Mouse (Mus musculus) CH12.LX (cell line): ENCODE measurements around the gene Atp13a3. TPM values are rescaled to one million over a fixed set of nuclear protein-coding genes. Genes with fewer than 3 reads are reported as not detected.

Source experiments
- DNase-seq: peaks from one replicate; pipeline ENCODE4 v3.0.0-alpha.2; 2013; ENCODE audit errors: extremely low read depth
- H3K27ac ChIP-seq: 2 replicates; pipeline ENCODE4 v1.5.1; 2012; ENCODE audit warnings: low read depth, mild to moderate bottlenecking, control low read depth, moderate library complexity; ENCODE audit not compliant: insufficient read depth
- H3K27me3 ChIP-seq: replicated peaks from 2 replicates; pipeline ENCODE3; 2012; ENCODE audit warnings: inconsistent platforms
- H3K36me3 ChIP-seq, 2 experiments: replicated peaks in 1 of 2; 2 replicates each; pipeline versions ENCODE3 to v1.6.1; 2012; ENCODE audit warnings: inconsistent platforms in 1 of 2, low read length in 1 of 2, mild to moderate bottlenecking in 1 of 2, mixed read lengths in 1 of 2, moderate library complexity in 1 of 2; ENCODE audit not compliant: control insufficient read depth in 1 of 2, insufficient read depth in 1 of 2
- H3K4me1 ChIP-seq, 2 experiments: 2 replicates each; pipeline ENCODE4 v1.6.1; 2012; ENCODE audit warnings: inconsistent platforms in 1 of 2, moderate library complexity in 1 of 2; ENCODE audit not compliant: insufficient read depth in 2 of 2, control insufficient read depth in 1 of 2
- H3K4me2 ChIP-seq: 2 replicates; pipeline ENCODE4 v1.6.1; 2012; ENCODE audit warnings: low read depth, mild to moderate bottlenecking, control low read depth; ENCODE audit not compliant: poor library complexity, insufficient read depth, severe bottlenecking
- H3K4me3 ChIP-seq, 3 experiments: fragments of 150-350 bp in 1 of 3; sonication (generic) in 1 of 3; replicated peaks in 1 of 3; 2 replicates each; pipeline versions ENCODE3 to v1.5.1; 2011 to 2012; ENCODE audit warnings: low read depth in 2 of 3, low read length in 2 of 3, mild to moderate bottlenecking in 2 of 3, moderate library complexity in 2 of 3, control low read depth in 1 of 3, improper control_type of control experiment in 1 of 3, inconsistent platforms in 1 of 3, mixed read lengths in 1 of 3; ENCODE audit not compliant: poor library complexity in 1 of 3
- H3K79me2 ChIP-seq: replicated peaks from 2 replicates; pipeline ENCODE4 v1.6.1; 2012; ENCODE audit warnings: mild to moderate bottlenecking, moderate library complexity; ENCODE audit not compliant: control insufficient read depth, poor library complexity, insufficient read depth, severe bottlenecking; ENCODE audit errors: extremely low read depth
- H3K9ac ChIP-seq: 2 replicates; pipeline ENCODE4 v1.6.1; 2012; ENCODE audit warnings: low read depth, mild to moderate bottlenecking, control low read depth, moderate library complexity; ENCODE audit not compliant: insufficient read depth
- H3K9me3 ChIP-seq: replicated peaks from 2 replicates; pipeline ENCODE3; 2012; ENCODE audit warnings: low read length, inconsistent platforms, mixed read lengths
- CHD1 ChIP-seq: IDR thresholded peaks from 2 replicates; pipeline ENCODE4 v1.6.1; 2012; ENCODE audit warnings: low read depth, low read length, improper control_type of control experiment, inconsistent platforms
- CTCF ChIP-seq, 2 experiments: IDR thresholded peaks in 1 of 2; conservative IDR thresholded peaks in 1 of 2; 2 replicates each; pipeline ENCODE4 v1.5.1; 2011 to 2012; ENCODE audit warnings: low read depth in 2 of 2, low read length in 2 of 2, improper control_type of control experiment in 1 of 2, inconsistent platforms in 1 of 2, mild to moderate bottlenecking in 1 of 2, moderate library complexity in 1 of 2
- ELF1 ChIP-seq: IDR thresholded peaks from 2 replicates; pipeline ENCODE4 v1.6.1; 2014; ENCODE audit warnings: low read depth, mild to moderate bottlenecking, inconsistent platforms, low read length, improper control_type of control experiment
- IRF4 ChIP-seq: IDR thresholded peaks from 2 replicates; pipeline ENCODE4 v1.6.1; 2014; ENCODE audit warnings: low read depth, mild to moderate bottlenecking, inconsistent platforms, low read length, improper control_type of control experiment
- JUN ChIP-seq: IDR thresholded peaks from 2 replicates; pipeline ENCODE4 v1.6.1; 2011; ENCODE audit warnings: low read depth, mild to moderate bottlenecking, low read length, improper control_type of control experiment, moderate library complexity; ENCODE audit not compliant: insufficient read depth
- JUND ChIP-seq: conservative IDR thresholded peaks from 2 replicates; pipeline ENCODE4 v1.6.1; 2011; ENCODE audit warnings: low read depth, low read length, improper control_type of control experiment
- KAT2A ChIP-seq: IDR thresholded peaks from 2 replicates; pipeline ENCODE4 v1.6.1; 2012; ENCODE audit warnings: low read length, improper control_type of control experiment, inconsistent platforms; ENCODE audit not compliant: insufficient replicate concordance
- MAFK ChIP-seq: IDR thresholded peaks from 2 replicates; pipeline ENCODE4 v1.6.1; 2011; ENCODE audit warnings: low read length, improper control_type of control experiment; ENCODE audit not compliant: insufficient replicate concordance
- NELFE ChIP-seq: IDR thresholded peaks from 2 replicates; pipeline ENCODE4 v1.6.1; 2011; ENCODE audit warnings: low read depth, low read length, improper control_type of control experiment
- PAX5 ChIP-seq: IDR thresholded peaks from 2 replicates; pipeline ENCODE4 v1.6.1; 2012; ENCODE audit warnings: low read length, inconsistent platforms, mixed read lengths
- SIN3A ChIP-seq: IDR thresholded peaks from 2 replicates; pipeline ENCODE4 v1.6.1; 2012; ENCODE audit warnings: low read length, improper control_type of control experiment, inconsistent platforms
- SMC3 ChIP-seq: IDR thresholded peaks from 2 replicates; pipeline ENCODE4 v1.6.1; 2011; ENCODE audit warnings: low read depth, low read length, improper control_type of control experiment
- UBTF ChIP-seq: IDR thresholded peaks from 2 replicates; pipeline ENCODE4 v1.6.1; 2012; ENCODE audit warnings: low read depth, mild to moderate bottlenecking, inconsistent platforms, low read length, improper control_type of control experiment, moderate library complexity
- USF1 ChIP-seq: IDR thresholded peaks from 2 replicates; pipeline ENCODE4 v1.6.1; 2014; ENCODE audit warnings: low read depth, mild to moderate bottlenecking, inconsistent platforms, low read length, improper control_type of control experiment
- ZC3H11A ChIP-seq: IDR thresholded peaks from 2 replicates; pipeline ENCODE4 v1.6.1; 2012; ENCODE audit warnings: low read depth, mild to moderate bottlenecking, inconsistent platforms, low read length, improper control_type of control experiment
- ZKSCAN1 ChIP-seq: IDR thresholded peaks from 2 replicates; pipeline ENCODE4 v1.6.1; 2012; ENCODE audit warnings: low read depth, inconsistent platforms, low read length, improper control_type of control experiment, borderline replicate concordance
- dilution Hi-C: fragments of 300-500 bp; cut with MboI; formaldehyde crosslinking; loops from 2 replicates; pipeline ENCODE4 v1.14.3; 2020; ENCODE audit warnings: low sequenced_read_pairs; ENCODE audit not compliant: extremely low pct_unique_long_range_greater_than_20kb, extremely low pct_ligation_motif_present
- in situ Hi-C: fragments of 300-500 bp; cut with MboI; formaldehyde crosslinking; loops from 3 replicates; pipeline ENCODE4 v1.14.3; 2019; ENCODE audit warnings: low sequenced_read_pairs, low pct_ligation_motif_present, low pct_unique_long_range_greater_than_20kb, mixed read lengths
- polyA plus RNA-seq: library from polyadenylated mRNA; unstranded; fragments of >175 nt; gene quantifications from 2 replicates; pipeline ENCODE4 v1.2.1, GENCODE M21; 2012; ENCODE audit warnings: low read depth; ENCODE audit not compliant: insufficient read length
- total RNA-seq, 2 experiments: library from RNA; depleted of rRNA; stranded (reverse); fragments of 300-350 nt in 1 of 2; fragments of >200 nt in 1 of 2; gene quantifications; 2 replicates each; pipeline ENCODE4 v1.2.3; 2012 to 2014

Gene Atp13a3
- total and polyA plus RNA-seq, 3 experiments = 46.7 to 73.0 (median 49.9) TPM

DNA sequence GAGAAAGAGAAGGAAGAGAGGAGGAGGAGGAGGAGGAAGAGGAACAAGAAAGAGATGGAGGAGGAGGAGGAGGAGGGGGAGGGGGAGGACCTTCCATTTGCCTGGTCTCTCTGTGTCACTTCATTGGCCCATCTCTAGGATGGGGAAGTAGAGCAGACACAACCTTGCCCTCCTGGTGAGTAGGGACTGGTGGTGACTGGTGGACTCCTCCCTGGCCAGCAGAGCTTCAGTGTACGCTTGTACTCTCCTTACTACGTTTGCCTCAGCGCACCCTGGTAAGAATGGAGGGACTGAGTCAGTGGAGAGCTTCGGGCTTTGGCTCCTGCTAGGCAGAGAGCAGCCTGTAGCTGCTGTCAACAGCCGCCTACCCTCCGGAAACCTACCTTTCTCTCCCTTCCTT, 103.1 kb downstream of the Atp13a3 start:
- no peak for TF ChIP-seq PAX5
- TF ChIP-seq NELFE = no peak
- no peak for TF ChIP-seq JUN
- no peak for TF ChIP-seq ZKSCAN1
- Histone ChIP-seq H3K27ac (no peak overlapping the region), H3K79me2 (no peaks in the 10 kb centered on the region), H3K4me3 (no peak overlapping the region), H3K4me1 (peaks cover 4 to 16% of the 10 kb centered on the region in 2 experiments), H3K36me3 (no peaks in the 10 kb centered on the region), H3K9ac (no peak overlapping the region), H3K4me2 (no peak overlapping the region), H3K27me3 (peaks cover 5% of the 10 kb centered on the region), H3K9me3 (no peaks in the 10 kb centered on the region)
- in situ Hi-C loops (loop anchor here (5.0 kb wide), 1 partner anchor 35 kb away; the partner anchor contains the start of gene Cpn2), dilution Hi-C loops (no loop called here)
- DNase-seq = no peak

DNA sequence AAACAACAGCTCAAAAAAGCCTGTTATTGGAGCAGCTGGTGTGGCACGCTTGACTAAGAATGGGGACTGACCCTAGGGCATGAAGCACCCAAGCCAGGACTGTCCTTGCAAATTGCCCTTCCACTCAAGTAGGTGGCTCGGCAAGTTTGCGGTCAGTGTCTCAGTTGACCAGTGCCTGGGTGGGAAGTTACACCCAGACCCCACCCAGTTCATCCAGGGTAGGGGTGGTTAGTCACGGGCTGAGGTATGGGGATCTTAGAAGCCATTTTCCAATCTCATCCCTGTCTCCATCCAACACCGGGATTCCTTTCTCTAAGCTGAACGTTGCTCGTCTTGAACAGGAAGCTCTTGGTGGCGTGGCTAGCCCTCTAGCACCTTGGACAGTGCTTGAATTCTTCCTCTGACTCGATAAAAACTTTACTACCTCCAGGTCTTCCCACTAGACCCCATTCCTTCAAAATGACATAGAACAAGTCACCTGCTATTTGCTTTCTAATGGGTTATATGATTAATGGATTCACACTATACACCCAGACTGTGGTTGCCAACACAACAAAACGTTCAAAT, 106.0 kb downstream of the Atp13a3 start:
- Histone ChIP-seq H3K79me2 (no peaks in the 10 kb centered on the region), H3K27ac (no peak overlapping the region), H3K9ac (no peak overlapping the region), H3K36me3 (no peaks in the 10 kb centered on the region), H3K4me1 (peaks cover 4 to 15% of the 10 kb centered on the region in 2 experiments), H3K4me2 (no peak overlapping the region), H3K9me3 (no peaks in the 10 kb centered on the region), H3K4me3 (no peak overlapping the region), H3K27me3 (peaks cover 6% of the 10 kb centered on the region)
- TF ChIP-seq PAX5 (no peak), NELFE (no peak)
- DNase-seq = no peak
- dilution Hi-C loops = no loop called here
- in situ Hi-C loops = loop anchor here (5.0 kb wide), 1 partner anchor 32 kb away; the partner anchor contains the start of gene Cpn2

DNA sequence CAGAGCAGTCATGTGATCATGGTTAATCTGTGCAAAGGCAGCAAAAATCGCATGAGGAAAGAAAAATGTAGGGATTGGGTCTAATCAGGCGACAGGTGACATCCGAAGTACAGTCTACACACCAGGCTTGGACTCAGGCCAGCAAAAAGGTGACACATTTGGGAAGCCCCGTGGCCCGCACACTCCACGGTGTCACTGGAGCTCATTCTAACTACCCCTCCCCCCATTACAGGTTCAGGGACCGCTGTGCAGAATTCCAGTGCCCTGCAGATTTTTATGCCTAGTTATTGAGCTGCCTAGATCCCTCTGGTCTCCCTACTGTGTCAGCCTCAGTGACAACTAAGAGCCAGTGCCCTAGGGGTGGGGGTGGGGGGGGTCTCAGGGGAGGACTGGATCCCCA, 108.3 kb downstream of the Atp13a3 start:
- Histone ChIP-seq H3K4me1 (no peaks in the 10 kb centered on the region), H3K36me3 (no peaks in the 10 kb centered on the region)

More for the DNA sequence above, 108.3 kb downstream of the Atp13a3 start:
- peaks cover 6% of the 10 kb centered on the region for H3K27me3 ChIP-seq
- no peak for DNase-seq
- H3K9me3 ChIP-seq = no peaks in the 10 kb centered on the region
- dilution Hi-C loops = no loop called here
- H3K9ac ChIP-seq = no peak overlapping the region
- TF ChIP-seq MAFK (no peak), KAT2A (no peak), UBTF (no peak), CTCF (conservative IDR thresholded peaks at IDR 0.05 in 1 of 2, IDR thresholded peaks at IDR 0.05 in 1 of 2; ENCODE audit: low read depth in 2 of 2, low read length in 2 of 2) (no peak), ELF1 (no peak), IRF4 (no peak), USF1 (no peak), ZKSCAN1 (no peak), ZC3H11A (no peak), SIN3A (no peak), PAX5 (no peak), CHD1 (no peak), SMC3 (no peak), JUND (no peak)
- H3K27ac ChIP-seq = no peak overlapping the region
- no peak overlapping the region for H3K4me2 ChIP-seq
- no peaks in the 10 kb centered on the region for H3K79me2 ChIP-seq
- in situ Hi-C loops = no loop called here
- H3K4me3 ChIP-seq = no peak overlapping the region
